Mouse (Mus musculus) ovary, postnatal 10 days (tissue): ENCODE data around the gene Ces1e.

Source experiments
- DNase-seq: peaks from one replicate; pipeline ENCODE4 v3.0.0; 2022; ENCODE audit warnings: low spot score

The Ces1e gene

DNA sequence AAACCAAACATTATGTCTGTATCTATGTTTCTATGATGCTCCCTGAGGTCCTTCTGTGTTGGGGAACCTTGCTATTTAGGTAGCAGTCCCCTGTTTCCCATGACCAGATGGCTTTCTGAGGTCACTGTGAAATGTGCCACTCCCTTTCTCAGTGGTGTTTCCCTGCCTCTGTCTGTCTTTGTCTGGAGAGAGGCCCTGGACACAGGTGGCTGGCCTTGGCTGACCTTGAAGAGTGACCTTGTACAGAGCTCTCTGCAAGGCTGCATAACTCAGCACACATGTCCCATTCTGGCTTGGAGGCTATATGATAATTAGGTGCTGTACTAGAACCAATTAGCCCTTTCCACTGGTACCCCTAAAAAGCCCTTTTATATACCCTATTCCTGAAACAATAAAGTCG, 52.8 kb downstream of the Ces1e start:
- no peak for DNase-seq

GRCm38 (mm10) chr8:93174554-93174953, 54.9 kb downstream of the Ces1e start:
- no peak for DNase-seq

DNA sequence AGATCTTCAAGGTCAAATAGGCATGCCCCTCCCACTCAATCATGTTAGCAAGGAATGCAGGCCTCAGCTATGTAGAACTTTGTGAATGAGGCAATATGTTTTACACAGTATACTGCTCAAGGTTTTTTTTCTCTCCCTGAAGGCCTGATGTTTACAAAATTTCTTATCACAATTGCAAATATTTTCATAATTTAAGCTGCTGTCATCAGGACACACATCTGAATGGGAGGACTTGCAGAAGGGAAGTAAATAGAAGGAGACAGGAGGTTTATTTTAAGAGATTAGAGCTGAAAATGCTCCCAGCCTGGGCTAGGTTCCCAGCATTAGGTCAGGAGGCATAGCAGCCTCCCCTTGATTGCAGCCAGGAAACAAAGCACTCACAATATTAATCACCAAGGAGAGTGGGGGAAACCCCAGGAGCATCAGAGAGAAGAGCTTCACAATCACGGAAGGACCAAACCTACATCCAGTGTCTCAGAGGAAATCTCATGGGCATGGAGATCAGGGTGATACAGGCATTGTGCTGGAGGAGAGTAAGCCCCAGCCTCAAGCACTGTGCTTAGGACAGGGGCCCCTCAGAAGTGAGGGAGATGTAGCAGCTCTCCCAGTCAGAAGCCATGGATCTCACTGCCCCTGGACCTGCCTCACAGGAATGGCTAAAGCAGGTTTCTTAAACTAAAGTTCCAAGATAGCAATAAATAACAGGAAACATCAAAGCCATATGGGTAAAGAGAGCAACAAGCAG, 57.4 kb downstream of the Ces1e start:
- DNase-seq: peak; percentile 4

DNA sequence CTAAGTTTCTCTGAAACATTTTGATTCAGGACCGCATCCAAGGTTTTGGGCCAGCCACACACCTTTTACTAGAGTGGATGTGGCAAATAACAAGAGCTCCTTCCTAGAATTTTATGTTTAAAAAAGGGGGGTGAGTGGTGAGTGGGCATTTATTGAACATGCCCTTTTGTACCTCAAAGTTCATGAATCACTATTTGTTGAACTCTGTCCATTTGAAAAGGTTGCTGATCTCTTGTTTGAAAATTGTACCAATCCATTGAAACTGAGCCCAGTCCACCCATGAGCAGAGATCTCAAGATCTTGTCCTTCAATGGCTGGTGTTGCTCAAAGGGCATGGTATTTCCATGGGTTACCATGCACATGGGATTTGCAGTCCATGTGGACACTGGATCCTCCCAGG, 66.1 kb downstream of the Ces1e start:
- no peak for DNase-seq

DNA sequence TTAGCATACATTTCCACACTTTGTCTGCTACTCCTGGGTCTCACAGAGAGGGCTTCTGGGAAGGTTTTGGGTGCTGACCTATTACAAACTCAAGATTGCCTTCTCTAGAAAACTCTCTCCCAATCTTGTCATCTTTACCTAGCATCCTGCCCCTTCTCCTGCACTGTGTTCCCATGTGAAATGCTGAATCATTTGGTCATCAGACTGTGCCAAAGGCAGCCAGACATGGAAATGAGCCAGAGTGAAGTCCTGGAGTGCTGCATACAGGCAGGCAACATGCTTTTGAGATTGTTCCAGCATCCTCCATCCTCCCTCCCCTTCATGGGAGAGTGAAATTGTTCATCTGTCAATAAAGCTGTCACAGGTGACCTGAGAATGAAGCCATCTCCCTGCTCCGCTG, 78.0 kb downstream of the Ces1e start:
- no peak for DNase-seq
